7 mouse cellular contexts compared by ENCODE assay signal in genomic region chr15:79074446-79074845, GRCm38 (mm10). TPM values are rescaled to one million over a fixed set of nuclear protein-coding genes. Genes with fewer than 3 reads are reported as not detected.
A peak's percentile ranks its signal among the peaks of the same experiment; 100 is the strongest.
DNase-seq lines count a peak whose midpoint lies in the region; ATAC-seq and TF ChIP-seq lines count a peak whose summit lies in the region.

No protein-coding gene starts in this region.

- no peak for DNase-seq in lung, postnatal 10 days
- no peak for DNase-seq in limb, embryonic 14.5 days (ENCODE audit: low spot score)
- DNase-seq in left cerebral cortex, postnatal 36 days (ENCODE audit: low spot score in 2 of 2): no peak
- no peak for DNase-seq in thymus, postnatal 0 days (ENCODE audit: low spot score)

- WGBS in lung, embryonic 16.5 days: 28% methylated on average over 10 of the region's 10 CpGs
- 34% methylated on average over 10 of the region's 10 CpGs for WGBS in forebrain, embryonic 13.5 days
- WGBS in limb, embryonic 14.5 days: 38% methylated on average over 10 of the region's 10 CpGs
- WGBS in stomach, embryonic 14.5 days: 35% methylated on average over 10 of the region's 10 CpGs

- peak overlapping the region; percentile 93 for H3K4me2 ChIP-seq in lung, embryonic 16.5 days (ENCODE audit: low read depth, low read length)
- H3K4me2 ChIP-seq in forebrain, embryonic 13.5 days: peak overlapping the region; percentile 96
- H3K4me2 ChIP-seq in limb, embryonic 14.5 days (replicated peaks; ENCODE audit: low read depth, low read length, severe bottlenecking): peak overlapping the region; percentile 80
- H3K4me2 ChIP-seq in stomach, embryonic 14.5 days (replicated peaks; ENCODE audit: low read depth, low read length): peak overlapping the region; percentile 71

- peak overlapping the region; percentile 93 for H3K27ac ChIP-seq in lung, embryonic 16.5 days (ENCODE audit: low read length)
- peak overlapping the region; percentile 81 for H3K27ac ChIP-seq in forebrain, embryonic 13.5 days
- peak overlapping the region; percentile 79 for H3K27ac ChIP-seq in limb, embryonic 14.5 days (replicated peaks; ENCODE audit: low read depth, low read length)
- peak overlapping the region; percentile 72 for H3K27ac ChIP-seq in stomach, embryonic 14.5 days (ENCODE audit: low read length)

- H3K27me3 ChIP-seq in lung, embryonic 16.5 days (ENCODE audit: control insufficient read depth, insufficient read depth, low read depth, low read length): no peaks in the 10 kb centered on the region
- no peaks in the 10 kb centered on the region for H3K27me3 ChIP-seq in forebrain, embryonic 13.5 days
- H3K27me3 ChIP-seq in limb, embryonic 14.5 days (ENCODE audit: control insufficient read depth, insufficient read depth, low read length): no peaks in the 10 kb centered on the region
- H3K27me3 ChIP-seq in stomach, embryonic 14.5 days (ENCODE audit: control insufficient read depth, insufficient read depth, low read length): no peaks in the 10 kb centered on the region

- no peak for TF ChIP-seq POLR2A in limb, embryonic 14.5 days (IDR thresholded peaks at IDR 0.05; ENCODE audit: borderline replicate concordance, extremely low read depth, insufficient read depth, insufficient read length)

- no peaks in the 10 kb centered on the region for H3K9me3 ChIP-seq in lung, embryonic 16.5 days (ENCODE audit: control insufficient read depth, low read length)
- no peaks in the 10 kb centered on the region for H3K9me3 ChIP-seq in forebrain, embryonic 13.5 days (replicated peaks)
- H3K9me3 ChIP-seq in limb, embryonic 14.5 days (ENCODE audit: control insufficient read depth, low read length): no peaks in the 10 kb centered on the region
- H3K9me3 ChIP-seq in stomach, embryonic 14.5 days (ENCODE audit: control insufficient read depth, low read depth, low read length): no peaks in the 10 kb centered on the region

- peak overlapping the region; percentile 90 for H3K9ac ChIP-seq in lung, embryonic 16.5 days (ENCODE audit: low read length)
- peak overlapping the region; percentile 83 for H3K9ac ChIP-seq in forebrain, embryonic 13.5 days
- peak overlapping the region; percentile 73 for H3K9ac ChIP-seq in limb, embryonic 14.5 days (ENCODE audit: low read depth, low read length, severe bottlenecking)
- H3K9ac ChIP-seq in stomach, embryonic 14.5 days (replicated peaks; ENCODE audit: low read depth, low read length): peak overlapping the region; percentile 87; the same call in 1 of the 2 replicates

- H3K4me3 ChIP-seq in lung, embryonic 16.5 days (ENCODE audit: low read length): peak overlapping the region; percentile 94
- peak overlapping the region; percentile 96 for H3K4me3 ChIP-seq in forebrain, embryonic 13.5 days
- H3K4me3 ChIP-seq in limb, embryonic 14.5 days (replicated peaks; ENCODE audit: low read length): peak overlapping the region; percentile 87
- H3K4me3 ChIP-seq in stomach, embryonic 14.5 days (ENCODE audit: low read depth, low read length): peak overlapping the region; percentile 84

- peaks cover 16% of the 10 kb centered on the region for H3K36me3 ChIP-seq in lung, embryonic 16.5 days (ENCODE audit: control insufficient read depth, insufficient read depth, low read length)
- peaks cover 32% of the 10 kb centered on the region for H3K36me3 ChIP-seq in forebrain, embryonic 13.5 days (ENCODE audit: poor library complexity, severe bottlenecking)
- peaks cover 33% of the 10 kb centered on the region for H3K36me3 ChIP-seq in limb, embryonic 14.5 days (ENCODE audit: control insufficient read depth, insufficient read depth, low read length)
- peaks cover 31% of the 10 kb centered on the region for H3K36me3 ChIP-seq in stomach, embryonic 14.5 days (ENCODE audit: control insufficient read depth, insufficient read depth, low read length)

- H3K4me1 ChIP-seq in lung, embryonic 16.5 days (replicated peaks; ENCODE audit: control insufficient read depth, insufficient read depth, low read length): peaks cover 14% of the 10 kb centered on the region
- H3K4me1 ChIP-seq in forebrain, embryonic 13.5 days: peaks cover 23% of the 10 kb centered on the region
- peaks cover 11% of the 10 kb centered on the region for H3K4me1 ChIP-seq in limb, embryonic 14.5 days (ENCODE audit: control insufficient read depth, insufficient read depth, low read length)
- H3K4me1 ChIP-seq in stomach, embryonic 14.5 days (ENCODE audit: control insufficient read depth, insufficient read depth, low read length): peaks cover 3% of the 10 kb centered on the region; the same call in 1 of the 2 replicates

- intact Hi-C loops in left cerebral cortex, postnatal 36 days (cut with DNase I): no loop called here

- ATAC-seq in lung, embryonic 16.5 days (ENCODE audit: low read depth): no peak
- no peak for ATAC-seq in forebrain, embryonic 13.5 days
- ATAC-seq in limb, embryonic 14.5 days (ENCODE audit: low FRiP score, low read depth): no peak
- no peak for ATAC-seq in stomach, embryonic 14.5 days (ENCODE audit: insufficient number of reproducible peaks, insufficient read depth, low FRiP score, low read depth)

RNA-seq across cellular contexts. Expression of gene Eif3l, which starts 0.5 kb away (rescaled TPM):
- 196 and 209 TPM in 2 replicates for polyA plus RNA-seq in lung, embryonic 16.5 days (2015; fragmentation: Nextera tagmentation; extraction: Ambion mirVana)
- polyA plus RNA-seq in forebrain, embryonic 13.5 days (2015; fragmentation: Nextera tagmentation; extraction: Ambion mirVana): 207 and 215 TPM in 2 replicates
- polyA plus RNA-seq in limb, embryonic 14.5 days (2012; rRNA removed): 198 and 206 TPM in 2 replicates
- polyA plus RNA-seq in limb, embryonic 14.5 days (2014; fragmentation: Nextera tagmentation; extraction: Ambion mirVana): 214 and 219 TPM in 2 replicates
- 218 and 224 TPM in 2 replicates for polyA plus RNA-seq in stomach, embryonic 14.5 days (2014; fragmentation: Nextera tagmentation; extraction: Ambion mirVana)
- total RNA-seq in left cerebral cortex, postnatal 36 days (2021): 10 to 100 TPM; 62.6 to 65.3 TPM
- 200 and 212 TPM in 2 replicates for polyA plus RNA-seq in thymus, postnatal 0 days (2015; fragmentation: Nextera tagmentation; extraction: Ambion mirVana)

RNA-seq across cellular contexts. Expression of gene Ankrd54, which starts 11.8 kb away (rescaled TPM):
- 52.6 and 56.7 TPM in 2 replicates for polyA plus RNA-seq in lung, embryonic 16.5 days (2015; fragmentation: Nextera tagmentation; extraction: Ambion mirVana)
- 53.0 and 53.9 TPM in 2 replicates for polyA plus RNA-seq in forebrain, embryonic 13.5 days (2015; fragmentation: Nextera tagmentation; extraction: Ambion mirVana)
- 58.3 and 72.3 TPM in 2 replicates for polyA plus RNA-seq in limb, embryonic 14.5 days (2012; rRNA removed)
- polyA plus RNA-seq in limb, embryonic 14.5 days (2014; fragmentation: Nextera tagmentation; extraction: Ambion mirVana): 44.4 and 54.3 TPM in 2 replicates
- 42.7 and 44.1 TPM in 2 replicates for polyA plus RNA-seq in stomach, embryonic 14.5 days (2014; fragmentation: Nextera tagmentation; extraction: Ambion mirVana)
- total RNA-seq in left cerebral cortex, postnatal 36 days (2021): 10 to 100 TPM; 14.1 to 19.0 TPM
- 60.0 and 62.6 TPM in 2 replicates for polyA plus RNA-seq in thymus, postnatal 0 days (2015; fragmentation: Nextera tagmentation; extraction: Ambion mirVana)

RNA-seq across cellular contexts. Expression of gene Galr3, which starts 32.8 kb away (rescaled TPM):
- not detected in 2 replicates for polyA plus RNA-seq in lung, embryonic 16.5 days (2015; fragmentation: Nextera tagmentation; extraction: Ambion mirVana)
- not detected in 2 replicates for polyA plus RNA-seq in forebrain, embryonic 13.5 days (2015; fragmentation: Nextera tagmentation; extraction: Ambion mirVana)
- polyA plus RNA-seq in limb, embryonic 14.5 days (2012; rRNA removed): 0.39 and 0.49 TPM in 2 replicates
- not detected in 2 replicates for polyA plus RNA-seq in limb, embryonic 14.5 days (2014; fragmentation: Nextera tagmentation; extraction: Ambion mirVana)
- polyA plus RNA-seq in stomach, embryonic 14.5 days (2014; fragmentation: Nextera tagmentation; extraction: Ambion mirVana): 0.30 and 0.39 TPM in 2 replicates
- not detected for total RNA-seq in left cerebral cortex, postnatal 36 days (2021)
- 0.14 and 0.21 TPM in 2 replicates for polyA plus RNA-seq in thymus, postnatal 0 days (2015; fragmentation: Nextera tagmentation; extraction: Ambion mirVana)

RNA-seq across cellular contexts. Expression of gene Micall1, which starts 34.3 kb away (rescaled TPM):
- polyA plus RNA-seq in lung, embryonic 16.5 days (2015; fragmentation: Nextera tagmentation; extraction: Ambion mirVana): 6.9 and 7.8 TPM in 2 replicates
- polyA plus RNA-seq in forebrain, embryonic 13.5 days (2015; fragmentation: Nextera tagmentation; extraction: Ambion mirVana): 5.4 and 6.5 TPM in 2 replicates
- polyA plus RNA-seq in limb, embryonic 14.5 days (2012; rRNA removed): 31.0 and 35.4 TPM in 2 replicates
- polyA plus RNA-seq in limb, embryonic 14.5 days (2014; fragmentation: Nextera tagmentation; extraction: Ambion mirVana): 12.8 and 14.8 TPM in 2 replicates
- polyA plus RNA-seq in stomach, embryonic 14.5 days (2014; fragmentation: Nextera tagmentation; extraction: Ambion mirVana): 12.1 and 12.5 TPM in 2 replicates
- 10 to 100 TPM; 26.8 to 28.0 TPM for total RNA-seq in left cerebral cortex, postnatal 36 days (2021)
- 3.3 and 4.6 TPM in 2 replicates for polyA plus RNA-seq in thymus, postnatal 0 days (2015; fragmentation: Nextera tagmentation; extraction: Ambion mirVana)

RNA-seq across cellular contexts. Expression of gene H1f0, which starts 46.2 kb away (rescaled TPM):
- 516 and 576 TPM in 2 replicates for polyA plus RNA-seq in lung, embryonic 16.5 days (2015; fragmentation: Nextera tagmentation; extraction: Ambion mirVana)
- 546 and 569 TPM in 2 replicates for polyA plus RNA-seq in forebrain, embryonic 13.5 days (2015; fragmentation: Nextera tagmentation; extraction: Ambion mirVana)
- 390 and 433 TPM in 2 replicates for polyA plus RNA-seq in limb, embryonic 14.5 days (2012; rRNA removed)
- polyA plus RNA-seq in limb, embryonic 14.5 days (2014; fragmentation: Nextera tagmentation; extraction: Ambion mirVana): 250 and 278 TPM in 2 replicates
- polyA plus RNA-seq in stomach, embryonic 14.5 days (2014; fragmentation: Nextera tagmentation; extraction: Ambion mirVana): 160 and 175 TPM in 2 replicates
- total RNA-seq in left cerebral cortex, postnatal 36 days (2021): 100 to 1,000 TPM in 1 of 2 experiments, 10 to 100 TPM in 1; 87.0 to 113 TPM
- 303 and 311 TPM in 2 replicates for polyA plus RNA-seq in thymus, postnatal 0 days (2015; fragmentation: Nextera tagmentation; extraction: Ambion mirVana)
